In the genomic region with DNA sequence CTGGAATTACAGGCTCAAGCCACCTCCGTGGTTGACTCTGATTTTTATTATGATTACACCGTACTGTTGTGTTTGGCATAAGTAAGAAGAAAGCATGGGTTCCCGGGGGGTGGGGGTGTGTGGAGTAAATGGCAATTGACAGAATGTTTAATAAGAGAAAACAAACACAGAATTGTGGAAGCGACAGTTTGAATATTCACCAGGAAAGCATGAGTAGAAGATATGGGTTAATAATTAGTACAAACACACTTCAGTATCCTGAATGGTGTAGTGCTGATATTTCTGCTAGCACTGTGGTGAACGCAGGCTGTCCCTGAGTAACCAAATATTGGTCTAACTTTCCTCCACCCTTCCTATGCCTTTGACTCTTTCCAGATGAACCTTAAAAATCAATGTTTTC, we compare ENCODE assay signal across 10 mouse cellular contexts.
"Had no signal": no experiment of that assay in that cellular context is flagged by ENCODE, and none has a peak within 500 bp of the region (broad histone marks: within the 10 kb centered on the region; RNA-seq: fewer than 3 reads in every experiment).

No protein-coding gene starts in this region.

- H3K9me3 ChIP-seq: midbrain, embryonic 13.5 days had no signal

- DNase-seq: left cerebral cortex, postnatal 4 days; lung, adult 2 months; lung, postnatal 36 days; right cerebral cortex, postnatal 14 days; thymus, adult 18-20 months; thymus, postnatal 14 days had no signal

- H3K9ac ChIP-seq: liver, embryonic 14.5 days; midbrain, embryonic 13.5 days had no signal

- H3K27ac ChIP-seq: liver, embryonic 14.5 days; midbrain, embryonic 13.5 days had no signal

- ATAC-seq: intestine, embryonic 16.5 days; lung, postnatal 0 days; midbrain, embryonic 13.5 days had no signal

- H3K4me3 ChIP-seq: midbrain, embryonic 13.5 days had no signal

- H3K36me3 ChIP-seq: midbrain, embryonic 13.5 days had no signal

- H3K4me2 ChIP-seq: midbrain, embryonic 13.5 days had no signal
